Mouse (Mus musculus): ENCODE measurements at regions not wholly inside any gene's neighbourhood (a gene's known extent, or its start where the extent isn't known, plus 50 kb on each side); places are given as distances from the start of the nearest gene placed in this dataset.

GRCm38 (mm10) chr3:157699961-157700360, 133.3 kb downstream of the Ptger3 start:
- ATAC-seq (ENCODE audit: insufficient number of reproducible peaks, insufficient read depth, low FRiP score, low TSS enrichment, low read depth): no peak
- Histone ChIP-seq H3K9me3 (no peaks in the 10 kb centered on the region), H3K9ac (replicated peaks) (no peak overlapping the region), H3K4me2 (no peak overlapping the region), H3K36me3 (no peaks in the 10 kb centered on the region), H3K4me1 (replicated peaks) (no peaks in the 10 kb centered on the region), H3K27me3 (no peaks in the 10 kb centered on the region), H3K4me3 (replicated peaks) (no peak overlapping the region), H3K27ac (no peak overlapping the region)

- Histone ChIP-seq H3K4me2 (no peak overlapping the region), H3K27me3 (no peaks in the 10 kb centered on the region), H3K4me1 (replicated peaks) (no peaks in the 10 kb centered on the region), H3K27ac (no peak overlapping the region), H3K9ac (replicated peaks) (no peak overlapping the region), H3K4me3 (replicated peaks) (no peak overlapping the region), H3K36me3 (no peaks in the 10 kb centered on the region), H3K9me3 (no peaks in the 10 kb centered on the region)
- ATAC-seq (ENCODE audit: insufficient number of reproducible peaks, insufficient read depth, low FRiP score, low TSS enrichment, low read depth): no peak
- 68% methylated on average over 5 of the region's 5 CpGs for WGBS
Measured at GRCm38 (mm10) chr3:157698529-157698928, 131.8 kb downstream of the Ptger3 start.

GRCm38 (mm10) chr3:157695128-157696075, 128.7 kb downstream of the Ptger3 start:
- no peaks in the 10 kb centered on the region for H3K27me3 ChIP-seq
- 79% methylated on average over 19 of the region's 19 CpGs for WGBS
- no peak overlapping the region for H3K9ac ChIP-seq (replicated peaks)
- no peaks in the 10 kb centered on the region for H3K9me3 ChIP-seq
- H3K4me2 ChIP-seq: no peak overlapping the region
- H3K27ac ChIP-seq: no peak overlapping the region
- no peaks in the 10 kb centered on the region for H3K36me3 ChIP-seq
- H3K4me3 ChIP-seq (replicated peaks): no peak overlapping the region
- no peak for ATAC-seq (ENCODE audit: insufficient number of reproducible peaks, insufficient read depth, low FRiP score, low TSS enrichment, low read depth)
- no peaks in the 10 kb centered on the region for H3K4me1 ChIP-seq (replicated peaks)

Measured in limb, embryonic 12.5 days (tissue).